Mouse (Mus musculus) urinary bladder, postnatal 10 days (tissue): ENCODE data around the gene Shbg.
A peak's percentile ranks its signal among the peaks of the same experiment; 100 is the strongest.

Experiments used
- DNase-seq: peaks from one replicate; pipeline ENCODE4 v3.0.0; 2022; ENCODE audit warnings: low spot score

Shbg gene

GRCm38 (mm10) chr11:69617805-69618204 lies at the start of gene Shbg:
Gene Shbg (minus strand): TSS chr11:69617905.
- no peak for DNase-seq

GRCm38 (mm10) chr11:69666665-69667005 lies 48.9 kb upstream of the Shbg start:
- DNase-seq = no peak

- no peak for DNase-seq
These were observed 48.4 kb upstream of the Shbg start, which contains the start of gene Cd68 for GRCm38 (mm10) chr11:69665961-69666664. Gene Cd68 (minus strand): TSS chr11:69666153.

GRCm38 (mm10) chr11:69665457-69665960 lies 47.8 kb upstream of the Shbg start:
- no peak for DNase-seq

DNA sequence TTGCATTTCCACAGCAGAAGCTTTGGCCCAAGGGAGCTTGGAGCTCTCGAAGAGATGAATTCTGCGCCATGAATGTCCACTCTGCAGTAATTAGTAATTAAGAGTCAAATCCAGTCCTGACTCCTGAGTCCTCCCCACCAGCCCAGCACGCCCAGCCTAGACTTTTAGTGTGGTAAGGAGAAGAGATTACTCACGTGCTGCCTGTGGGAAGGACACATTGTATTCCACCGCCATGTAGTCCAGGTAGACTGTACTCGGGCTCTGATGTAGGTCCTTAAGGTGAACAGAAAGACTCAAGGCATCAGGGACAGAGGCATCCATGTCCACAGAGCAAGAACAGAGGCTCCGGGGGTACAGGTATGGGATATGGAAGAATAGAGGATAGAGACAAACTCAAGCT lies 47.1 kb upstream of the Shbg start:
- no peak for DNase-seq

- DNase-seq = no peak
These were observed 46.1 kb upstream of the Shbg start for GRCm38 (mm10) chr11:69663795-69664194.

- DNase-seq = no peak
These were observed 45.4 kb upstream of the Shbg start for GRCm38 (mm10) chr11:69662967-69663671.

DNA sequence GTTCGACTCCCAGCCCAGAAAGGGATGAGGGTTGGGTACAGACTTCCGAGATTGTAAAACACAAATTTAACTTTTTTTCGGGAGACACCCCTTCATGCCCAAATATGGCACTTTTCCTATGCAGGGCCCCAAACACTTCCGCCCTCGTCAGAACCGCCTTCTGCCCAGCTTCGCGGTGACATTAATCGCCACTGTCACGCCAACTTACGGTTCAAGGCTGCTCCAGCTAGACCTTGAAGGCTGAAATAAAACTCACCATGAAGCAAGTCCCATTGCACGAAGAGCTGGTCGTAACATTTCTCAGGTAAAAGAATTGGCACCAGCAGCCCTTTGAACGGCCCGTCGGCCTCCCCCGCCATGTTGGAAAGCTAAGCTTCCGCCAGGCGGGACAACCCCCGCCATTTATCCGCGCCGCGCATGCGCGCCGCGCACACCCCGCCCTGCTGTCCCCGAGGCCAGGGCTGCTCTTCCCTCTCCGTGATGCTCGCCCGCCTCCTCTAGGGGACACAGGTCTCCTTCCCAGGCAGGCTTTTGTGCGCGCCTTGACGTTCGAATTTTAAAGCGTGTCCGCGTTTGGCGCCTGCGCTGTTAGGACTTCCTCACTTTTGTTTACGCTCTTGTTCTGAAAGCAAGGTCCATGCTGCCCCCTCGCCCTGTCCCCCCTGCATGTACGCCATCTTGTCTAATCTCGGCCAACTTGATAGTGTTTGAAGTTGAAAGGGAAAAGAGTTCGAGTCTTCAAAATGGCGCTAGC lies 44.7 kb upstream of the Shbg start, which contains the start of gene Mpdu1:
TSS of gene Mpdu1 (minus strand) at position 430 of the 754 bp plus-strand sequence.
- peak; percentile 77 for DNase-seq

GRCm38 (mm10) chr11:69661221-69661881 lies 43.6 kb upstream of the Shbg start:
- DNase-seq = no peak

DNA sequence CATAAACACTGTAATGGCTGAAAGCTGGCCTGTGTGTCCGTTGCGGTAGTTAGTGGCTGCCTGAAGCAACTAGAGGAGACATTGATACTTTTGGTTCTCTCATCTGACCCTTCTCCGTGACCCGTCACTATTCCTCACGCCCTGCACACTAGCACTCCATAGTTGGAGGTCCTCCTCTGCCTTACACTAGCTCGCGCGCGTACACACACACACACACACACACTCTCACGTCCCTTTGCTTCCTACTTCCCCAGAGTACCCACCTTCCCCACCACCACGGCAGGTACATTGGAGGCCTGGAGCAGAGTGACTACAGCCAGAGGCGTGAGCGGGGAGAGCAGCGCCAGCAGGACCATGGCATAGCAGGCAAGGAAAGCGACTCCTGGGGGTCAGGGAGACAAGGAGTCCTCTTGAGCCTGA lies 39.8 kb upstream of the Shbg start:
- no peak for DNase-seq

GRCm38 (mm10) chr11:69656617-69657461 lies 39.1 kb upstream of the Shbg start:
- DNase-seq = no peak

DNA sequence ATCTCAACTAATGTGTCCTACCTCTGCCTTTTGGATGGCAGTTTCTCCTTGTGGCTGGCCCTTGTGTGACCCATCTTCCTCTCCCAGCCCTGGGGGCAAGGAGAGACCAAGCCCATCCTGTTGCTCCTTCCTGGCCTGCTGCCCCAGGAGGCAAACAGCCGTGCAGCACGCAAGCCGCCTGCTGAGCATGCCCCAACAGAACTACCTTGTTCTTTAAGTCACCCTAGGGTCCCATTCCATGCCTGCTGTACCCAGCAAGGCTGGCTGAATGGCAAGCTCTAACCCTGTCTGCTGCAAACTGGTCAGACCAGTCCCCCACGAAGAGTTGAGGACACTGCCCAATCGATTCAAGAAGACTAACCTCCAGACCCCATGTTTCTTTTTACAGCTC lies 38.4 kb upstream of the Shbg start:
- no peak for DNase-seq

GRCm38 (mm10) chr11:69655264-69656064 lies 37.8 kb upstream of the Shbg start, which contains the start of gene Sox15:
Gene Sox15 (plus strand): TSS chr11:69655314.
- DNase-seq = no peak

DNA sequence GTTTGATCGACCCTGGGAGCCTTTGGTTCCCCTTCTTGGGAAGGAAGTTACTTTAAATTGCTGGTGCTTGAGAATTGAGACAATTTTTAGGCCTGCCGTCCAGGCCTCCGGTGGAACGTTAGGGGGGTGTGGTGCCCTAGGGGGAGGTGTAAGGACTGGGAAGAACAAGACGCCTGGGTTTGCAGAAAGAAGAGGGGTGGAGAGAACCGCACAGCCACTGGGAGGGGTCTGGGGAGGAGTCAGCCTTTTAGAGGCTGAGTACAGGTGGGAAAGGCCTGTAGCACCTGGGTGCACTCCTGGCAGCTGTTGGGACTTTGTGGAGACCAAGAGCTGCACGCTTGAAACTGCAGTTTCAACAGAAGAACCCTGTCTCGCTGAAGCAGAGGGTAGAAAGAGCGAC lies 37.1 kb upstream of the Shbg start:
- no peak for DNase-seq

DNA sequence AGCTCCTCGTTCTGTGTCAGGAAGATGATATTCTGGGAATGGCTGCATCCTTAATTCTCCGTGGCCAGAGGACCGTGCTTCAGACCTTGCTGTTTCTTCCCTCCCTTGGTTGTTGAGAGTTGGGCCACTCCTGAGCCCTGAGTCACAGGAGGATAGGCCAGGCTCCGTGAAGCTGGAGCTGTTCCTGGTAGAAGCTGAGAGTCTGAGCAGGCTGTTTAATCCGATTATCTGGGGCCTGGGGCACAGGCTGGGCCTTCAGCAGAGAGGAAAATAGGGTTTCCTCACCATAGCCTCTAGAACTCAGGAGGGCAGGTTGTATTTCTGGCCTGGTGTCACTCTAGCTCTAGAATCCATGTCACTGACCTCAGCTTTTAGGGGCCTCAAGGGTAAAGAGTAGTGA lies 35.7 kb upstream of the Shbg start:
- DNase-seq = no peak

DNA sequence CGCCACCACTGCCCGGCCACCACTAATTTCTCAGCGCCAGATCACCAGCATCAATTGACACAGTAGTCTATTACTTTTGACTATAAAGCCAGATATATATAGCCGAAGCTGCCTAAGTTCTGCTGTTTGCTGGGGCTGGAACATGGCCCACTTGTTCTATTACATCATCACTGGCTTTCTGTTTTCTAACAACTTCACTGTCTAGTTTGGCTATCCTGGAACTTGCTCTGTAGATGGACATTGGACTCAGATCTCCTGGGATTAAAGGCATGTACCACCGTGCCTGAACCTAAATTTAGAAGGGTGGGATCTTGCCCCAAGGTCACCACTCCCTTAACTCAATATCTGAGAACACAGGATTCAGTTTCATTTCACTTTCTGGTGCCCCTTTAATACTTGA lies 28.2 kb upstream of the Shbg start:
- no peak for DNase-seq

DNA sequence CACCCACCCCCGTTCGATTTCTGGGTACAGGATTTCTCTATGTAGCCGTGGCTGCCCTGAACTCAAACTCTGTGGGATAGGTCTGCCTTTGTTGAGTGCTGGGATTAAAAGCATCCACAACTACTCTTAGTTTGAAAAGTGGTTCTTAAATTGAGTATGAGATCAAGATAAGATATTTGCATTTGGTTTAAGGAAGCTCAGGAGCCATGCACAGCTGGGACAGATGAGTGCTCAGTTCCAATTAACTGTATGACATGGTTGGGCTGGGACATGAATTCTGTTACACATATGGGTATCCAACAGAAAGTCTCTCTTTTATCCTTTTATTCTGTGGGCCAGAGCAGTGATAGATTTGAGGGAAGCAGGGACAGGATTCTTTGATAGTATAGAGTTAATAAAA lies 17.8 kb upstream of the Shbg start:
- no peak for DNase-seq

DNA sequence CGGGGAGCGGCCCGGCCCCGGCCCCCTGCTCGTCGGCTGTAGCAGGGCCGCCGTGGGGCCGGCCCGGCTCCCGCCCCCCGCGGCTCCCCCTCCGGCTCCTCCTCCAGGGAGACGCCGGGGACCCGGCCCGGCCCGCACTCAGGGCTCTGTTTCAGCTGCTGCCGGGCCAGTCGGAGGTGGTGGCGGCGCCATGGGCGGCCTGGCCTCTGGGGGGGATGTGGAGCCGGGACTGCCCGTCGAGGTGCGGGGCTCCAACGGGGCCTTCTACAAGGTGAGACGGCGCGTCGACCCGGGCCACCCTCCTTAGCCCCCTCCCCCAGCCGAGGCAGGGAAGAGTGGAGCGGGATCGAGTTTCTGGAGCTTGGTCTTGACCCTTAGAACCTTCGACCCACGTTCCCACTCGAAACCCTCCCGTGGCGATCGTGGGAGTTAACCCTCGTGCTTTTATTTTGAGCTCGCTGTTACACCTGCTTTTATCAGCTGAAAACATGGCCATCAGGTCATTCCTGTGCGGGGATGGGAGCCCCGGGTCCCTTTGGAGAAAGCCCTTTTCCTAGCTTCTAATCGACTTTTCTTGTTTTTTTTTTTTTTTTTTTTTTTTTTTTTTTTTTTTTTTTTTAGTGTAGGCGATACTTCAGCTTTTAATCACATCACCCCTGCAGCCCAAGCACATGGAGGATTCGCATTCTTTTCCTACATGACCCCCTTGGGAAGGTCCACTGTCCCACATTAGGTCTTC lies 15.6 kb upstream of the Shbg start:
- DNase-seq = no peak

DNA sequence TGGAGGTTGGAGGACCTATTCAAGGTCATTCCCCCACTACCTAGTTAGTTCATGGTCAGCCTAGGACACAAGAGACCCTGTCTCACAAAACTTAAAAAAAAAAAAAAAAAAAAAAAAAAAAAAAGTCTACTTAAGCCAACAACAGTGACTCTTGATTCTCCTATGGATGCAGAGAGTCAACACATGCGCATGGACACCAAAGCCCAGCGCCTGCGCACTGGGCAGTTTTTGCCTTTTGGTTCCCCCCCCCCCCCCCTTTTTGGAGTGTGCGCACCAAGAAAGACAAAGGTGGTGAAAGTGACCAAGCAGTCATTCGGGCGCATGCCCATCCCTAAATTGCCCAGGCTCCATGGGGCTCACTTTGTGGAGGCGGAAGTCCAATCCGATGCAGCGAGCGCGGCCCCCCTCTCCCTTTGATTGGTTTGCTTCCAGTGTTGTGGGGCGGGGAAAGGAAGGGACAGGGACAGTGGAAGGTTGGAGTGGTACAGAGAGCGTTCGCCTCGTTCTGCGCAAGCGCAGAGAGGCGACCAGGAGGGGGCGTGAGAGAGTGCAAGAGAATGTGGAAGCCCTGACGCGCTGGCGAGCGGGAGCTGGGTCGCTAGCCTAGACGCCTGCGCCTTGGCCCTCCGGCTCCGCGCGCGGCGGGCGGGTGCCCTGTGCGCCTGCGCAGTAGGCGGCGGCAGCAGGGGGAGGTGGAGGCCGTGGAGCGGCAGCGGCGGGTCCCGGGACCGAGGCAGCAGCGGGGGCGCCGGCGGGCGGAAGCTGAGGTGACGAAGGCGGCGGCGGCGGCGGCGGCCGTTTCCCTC lies 14.8 kb upstream of the Shbg start, which contains the start of gene Fxr2:
TSS of gene Fxr2 (plus strand) at position 707 of the 806 bp plus-strand sequence.
- peak; percentile 100 for DNase-seq
